Mouse (Mus musculus) CH12.LX (cell line): ENCODE data around the gene Arrdc1. TPM values are rescaled to one million over a fixed set of nuclear protein-coding genes. Genes with fewer than 3 reads are reported as not detected.

ENCODE experiments used
- DNase-seq: peaks from one replicate; pipeline ENCODE4 v3.0.0-alpha.2; 2013; ENCODE audit errors: extremely low read depth
- H3K27ac ChIP-seq: 2 replicates; pipeline ENCODE4 v1.5.1; 2012; ENCODE audit warnings: low read depth, mild to moderate bottlenecking, control low read depth, moderate library complexity; ENCODE audit not compliant: insufficient read depth
- H3K27me3 ChIP-seq: replicated peaks from 2 replicates; pipeline ENCODE3; 2012; ENCODE audit warnings: inconsistent platforms
- H3K36me3 ChIP-seq, 2 experiments: replicated peaks in 1 of 2; 2 replicates each; pipeline versions ENCODE3 to v1.6.1; 2012; ENCODE audit warnings: inconsistent platforms in 1 of 2, low read length in 1 of 2, mild to moderate bottlenecking in 1 of 2, mixed read lengths in 1 of 2, moderate library complexity in 1 of 2; ENCODE audit not compliant: control insufficient read depth in 1 of 2, insufficient read depth in 1 of 2
- H3K4me1 ChIP-seq, 2 experiments: 2 replicates each; pipeline ENCODE4 v1.6.1; 2012; ENCODE audit warnings: inconsistent platforms in 1 of 2, moderate library complexity in 1 of 2; ENCODE audit not compliant: insufficient read depth in 2 of 2, control insufficient read depth in 1 of 2
- H3K4me2 ChIP-seq: 2 replicates; pipeline ENCODE4 v1.6.1; 2012; ENCODE audit warnings: low read depth, mild to moderate bottlenecking, control low read depth; ENCODE audit not compliant: poor library complexity, insufficient read depth, severe bottlenecking
- H3K4me3 ChIP-seq, 3 experiments: fragments of 150-350 bp in 1 of 3; sonication (generic) in 1 of 3; replicated peaks in 1 of 3; 2 replicates each; pipeline versions ENCODE3 to v1.5.1; 2011 to 2012; ENCODE audit warnings: low read depth in 2 of 3, low read length in 2 of 3, mild to moderate bottlenecking in 2 of 3, moderate library complexity in 2 of 3, control low read depth in 1 of 3, improper control_type of control experiment in 1 of 3, inconsistent platforms in 1 of 3, mixed read lengths in 1 of 3; ENCODE audit not compliant: poor library complexity in 1 of 3
- H3K79me2 ChIP-seq: replicated peaks from 2 replicates; pipeline ENCODE4 v1.6.1; 2012; ENCODE audit warnings: mild to moderate bottlenecking, moderate library complexity; ENCODE audit not compliant: control insufficient read depth, poor library complexity, insufficient read depth, severe bottlenecking; ENCODE audit errors: extremely low read depth
- H3K9ac ChIP-seq: 2 replicates; pipeline ENCODE4 v1.6.1; 2012; ENCODE audit warnings: low read depth, mild to moderate bottlenecking, control low read depth, moderate library complexity; ENCODE audit not compliant: insufficient read depth
- H3K9me3 ChIP-seq: replicated peaks from 2 replicates; pipeline ENCODE3; 2012; ENCODE audit warnings: low read length, inconsistent platforms, mixed read lengths
- CTCF ChIP-seq, 2 experiments: IDR thresholded peaks in 1 of 2; conservative IDR thresholded peaks in 1 of 2; 2 replicates each; pipeline ENCODE4 v1.5.1; 2011 to 2012; ENCODE audit warnings: low read depth in 2 of 2, low read length in 2 of 2, improper control_type of control experiment in 1 of 2, inconsistent platforms in 1 of 2, mild to moderate bottlenecking in 1 of 2, moderate library complexity in 1 of 2
- E2F4 ChIP-seq: IDR thresholded peaks from 2 replicates; pipeline ENCODE4 v1.6.1; 2011; ENCODE audit warnings: low read depth, low read length, improper control_type of control experiment; ENCODE audit not compliant: insufficient replicate concordance
- ELF1 ChIP-seq: IDR thresholded peaks from 2 replicates; pipeline ENCODE4 v1.6.1; 2014; ENCODE audit warnings: low read depth, mild to moderate bottlenecking, inconsistent platforms, low read length, improper control_type of control experiment
- EP300 ChIP-seq: IDR thresholded peaks from 2 replicates; pipeline ENCODE4 v1.6.1; 2011; ENCODE audit warnings: low read length, improper control_type of control experiment
- ETS1 ChIP-seq: conservative IDR thresholded peaks from 2 replicates; pipeline ENCODE4 v1.6.1; 2012; ENCODE audit warnings: low read depth, mild to moderate bottlenecking, inconsistent platforms, low read length, improper control_type of control experiment, moderate library complexity
- JUN ChIP-seq: IDR thresholded peaks from 2 replicates; pipeline ENCODE4 v1.6.1; 2011; ENCODE audit warnings: low read depth, mild to moderate bottlenecking, low read length, improper control_type of control experiment, moderate library complexity; ENCODE audit not compliant: insufficient read depth
- KAT2A ChIP-seq: IDR thresholded peaks from 2 replicates; pipeline ENCODE4 v1.6.1; 2012; ENCODE audit warnings: low read length, improper control_type of control experiment, inconsistent platforms; ENCODE audit not compliant: insufficient replicate concordance
- MAFK ChIP-seq: IDR thresholded peaks from 2 replicates; pipeline ENCODE4 v1.6.1; 2011; ENCODE audit warnings: low read length, improper control_type of control experiment; ENCODE audit not compliant: insufficient replicate concordance
- MAZ ChIP-seq: IDR thresholded peaks from 2 replicates; pipeline ENCODE4 v1.6.1; 2012; ENCODE audit warnings: low read depth, mild to moderate bottlenecking, inconsistent platforms, low read length, improper control_type of control experiment, moderate library complexity
- MEF2A ChIP-seq: IDR thresholded peaks from 2 replicates; pipeline ENCODE4 v1.6.1; 2014; ENCODE audit warnings: low read depth, mild to moderate bottlenecking, inconsistent platforms, low read length, improper control_type of control experiment, borderline replicate concordance
- MXI1 ChIP-seq: IDR thresholded peaks from 2 replicates; pipeline ENCODE4 v1.6.1; 2011; ENCODE audit warnings: mild to moderate bottlenecking, low read depth, low read length, improper control_type of control experiment
- MYC ChIP-seq: IDR thresholded peaks from 2 replicates; pipeline ENCODE4 v1.6.1; 2011; ENCODE audit warnings: low read depth, mild to moderate bottlenecking, improper control_type of control experiment, low read length
- POLR2A ChIP-seq: IDR thresholded peaks from 2 replicates; pipeline ENCODE4 v1.6.1; 2011; ENCODE audit warnings: low read depth, mild to moderate bottlenecking, improper control_type of control experiment, low read length
- POLR2AphosphoS2 ChIP-seq: IDR thresholded peaks from 2 replicates; pipeline ENCODE4 v1.6.1; 2011; ENCODE audit warnings: low read depth, low read length, improper control_type of control experiment
- SMC3 ChIP-seq: IDR thresholded peaks from 2 replicates; pipeline ENCODE4 v1.6.1; 2011; ENCODE audit warnings: low read depth, low read length, improper control_type of control experiment
- TBP ChIP-seq: conservative IDR thresholded peaks from 2 replicates; pipeline ENCODE4 v1.6.1; 2011; ENCODE audit warnings: low read depth, low read length, improper control_type of control experiment
- TCF12 ChIP-seq: IDR thresholded peaks from 2 replicates; pipeline ENCODE4 v1.6.1; 2014; ENCODE audit warnings: low read depth, mild to moderate bottlenecking, inconsistent platforms, low read length, improper control_type of control experiment
- USF2 ChIP-seq: conservative IDR thresholded peaks from 2 replicates; pipeline ENCODE4 v1.6.1; 2011; ENCODE audit warnings: low read depth, low read length, improper control_type of control experiment
- ZMIZ1 ChIP-seq: IDR thresholded peaks from 2 replicates; pipeline ENCODE4 v1.6.1; 2012; ENCODE audit warnings: low read depth, mild to moderate bottlenecking, inconsistent platforms, low read length, improper control_type of control experiment
- ZNF384 ChIP-seq: IDR thresholded peaks from 2 replicates; pipeline ENCODE4 v1.6.1; 2012; ENCODE audit warnings: low read depth, low read length, improper control_type of control experiment, inconsistent platforms
- dilution Hi-C: fragments of 300-500 bp; cut with MboI; formaldehyde crosslinking; loops from 2 replicates; pipeline ENCODE4 v1.14.3; 2020; ENCODE audit warnings: low sequenced_read_pairs; ENCODE audit not compliant: extremely low pct_unique_long_range_greater_than_20kb, extremely low pct_ligation_motif_present
- in situ Hi-C: fragments of 300-500 bp; cut with MboI; formaldehyde crosslinking; loops from 3 replicates; pipeline ENCODE4 v1.14.3; 2019; ENCODE audit warnings: low sequenced_read_pairs, low pct_ligation_motif_present, low pct_unique_long_range_greater_than_20kb, mixed read lengths
- polyA plus RNA-seq: library from polyadenylated mRNA; unstranded; fragments of >175 nt; gene quantifications from 2 replicates; pipeline ENCODE4 v1.2.1, GENCODE M21; 2012; ENCODE audit warnings: low read depth; ENCODE audit not compliant: insufficient read length
- total RNA-seq, 2 experiments: library from RNA; depleted of rRNA; stranded (reverse); fragments of 300-350 nt in 1 of 2; fragments of >200 nt in 1 of 2; gene quantifications; 2 replicates each; pipeline ENCODE4 v1.2.3; 2012 to 2014

The Arrdc1 gene
- total and polyA plus RNA-seq, 3 experiments, result 24.6 to 32.8 (median 31.5) TPM

- H3K79me2 ChIP-seq, result peaks cover 8% of the 10 kb centered on the region; the same call in 1 of the 2 replicates
- peaks cover 9 to 32% of the 10 kb centered on the region in 2 experiments for H3K4me1 ChIP-seq
- no peak overlapping the region for H3K4me2 ChIP-seq
- no peaks in the 10 kb centered on the region for H3K9me3 ChIP-seq
- dilution Hi-C loops (no loop called here), in situ Hi-C loops (no loop called here)
- TF ChIP-seq MAZ, result no peak
- TF ChIP-seq JUN, result no peak
- TF ChIP-seq MEF2A, result no peak
- no peak for TF ChIP-seq ZMIZ1
- TF ChIP-seq POLR2A, result no peak
- peak; percentile 16; the same call in 1 of the 2 replicates for TF ChIP-seq SMC3
- no peak for TF ChIP-seq KAT2A
- no peak for TF ChIP-seq MXI1
- peak in 1 of 2 experiments; percentile 54; a peak in 2 of 4 replicates for TF ChIP-seq CTCF (conservative IDR thresholded peaks at IDR 0.05 in 1 of 2, IDR thresholded peaks at IDR 0.05 in 1 of 2; ENCODE audit: low read depth in 2 of 2, low read length in 2 of 2)
- DNase-seq, result peak; percentile 39
- no peaks in the 10 kb centered on the region for H3K27me3 ChIP-seq
- no peak overlapping the region for H3K4me3 ChIP-seq
- peaks cover 7 to 37% of the 10 kb centered on the region in 2 experiments for H3K36me3 ChIP-seq
- H3K27ac ChIP-seq, result no peak overlapping the region
- no peak overlapping the region for H3K9ac ChIP-seq
Measured at GRCm38 (mm10) chr2:24888895-24889294, 46.2 kb downstream of the Arrdc1 start.

DNA sequence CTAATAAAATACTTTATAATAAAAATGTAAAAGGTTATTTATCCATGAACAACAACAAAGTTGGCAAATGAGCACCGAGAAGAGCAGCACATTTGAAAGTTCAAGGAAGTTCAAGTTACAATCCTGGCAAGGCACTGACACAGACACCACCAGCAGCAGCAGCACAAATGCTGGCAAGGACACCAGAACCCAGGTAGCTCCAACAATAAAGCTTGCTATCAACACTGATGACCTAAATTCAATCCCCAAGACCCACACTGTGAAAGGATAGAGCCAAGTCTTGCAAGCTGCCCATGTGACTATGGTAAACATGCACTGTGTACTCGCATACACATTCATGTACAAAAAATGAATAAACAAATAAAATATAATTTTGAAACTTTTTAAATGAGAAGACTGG lies 54.4 kb downstream of the Arrdc1 start:
- dilution Hi-C loops, result no loop called here
- Histone ChIP-seq H3K4me2 (no peak overlapping the region), H3K9me3 (no peaks in the 10 kb centered on the region), H3K9ac (no peak overlapping the region), H3K4me3 (no peak overlapping the region), H3K4me1 (no peaks in the 10 kb centered on the region), H3K36me3 (peaks cover 26 to 68% of the 10 kb centered on the region in 2 experiments), H3K27me3 (no peaks in the 10 kb centered on the region), H3K79me2 (no peaks in the 10 kb centered on the region), H3K27ac (no peak overlapping the region)
- no peak for DNase-seq
- TF ChIP-seq ZNF384 (no peak), POLR2AphosphoS2 (no peak), MYC (no peak), MAFK (no peak), ETS1 (no peak), USF2 (no peak), EP300 (no peak), TCF12 (no peak), POLR2A (no peak), E2F4 (no peak), ELF1 (no peak), TBP (no peak), MEF2A (no peak)
- in situ Hi-C loops, result no loop called here

Other genes with a start within 250 kb of the Arrdc1 start
- 0.21 and 0.72 TPM in 2 replicates for gene Cacna1b, start 172.1 kb downstream of the Arrdc1 start, total RNA-seq (2012; rRNA removed)
- 0.18 TPM in 1 of 2 replicates, not detected in the other for gene Cacna1b, start 172.1 kb downstream of the Arrdc1 start, total RNA-seq (2014; rRNA removed)
- 0.16 and 0.26 TPM in 2 replicates for gene Cacna1b, start 172.1 kb downstream of the Arrdc1 start, polyA plus RNA-seq
- gene Ehmt1, start 15.6 kb downstream of the Arrdc1 start, total RNA-seq (2012; rRNA removed), result 27.2 and 30.4 TPM in 2 replicates
- 21.4 and 25.5 TPM in 2 replicates for gene Ehmt1, start 15.6 kb downstream of the Arrdc1 start, total RNA-seq (2014; rRNA removed)
- gene Ehmt1, start 15.6 kb downstream of the Arrdc1 start, polyA plus RNA-seq, result 30.7 and 33.4 TPM in 2 replicates
- gene Zmynd19, start 14.5 kb upstream of the Arrdc1 start, total RNA-seq (2012; rRNA removed), result 40.9 and 49.7 TPM in 2 replicates
- gene Zmynd19, start 14.5 kb upstream of the Arrdc1 start, total RNA-seq (2014; rRNA removed), result 41.6 and 44.6 TPM in 2 replicates
- 70.2 and 90.9 TPM in 2 replicates for gene Zmynd19, start 14.5 kb upstream of the Arrdc1 start, polyA plus RNA-seq
- gene Dph7, start 27.1 kb upstream of the Arrdc1 start, total RNA-seq (2012; rRNA removed), result 24.1 and 24.6 TPM in 2 replicates
- gene Dph7, start 27.1 kb upstream of the Arrdc1 start, total RNA-seq (2014; rRNA removed), result 23.4 and 25.4 TPM in 2 replicates
- gene Dph7, start 27.1 kb upstream of the Arrdc1 start, polyA plus RNA-seq, result 24.7 and 26.1 TPM in 2 replicates
- 58.3 and 77.3 TPM in 2 replicates for gene Mrpl41, start 39.8 kb upstream of the Arrdc1 start, total RNA-seq (2012; rRNA removed)
- gene Mrpl41, start 39.8 kb upstream of the Arrdc1 start, total RNA-seq (2014; rRNA removed), result 118 and 123 TPM in 2 replicates
- 69.4 and 77.8 TPM in 2 replicates for gene Mrpl41, start 39.8 kb upstream of the Arrdc1 start, polyA plus RNA-seq
- 26.1 and 26.3 TPM in 2 replicates for gene Pnpla7, start 40.8 kb upstream of the Arrdc1 start, total RNA-seq (2012; rRNA removed)
- gene Pnpla7, start 40.8 kb upstream of the Arrdc1 start, total RNA-seq (2014; rRNA removed), result 17.5 and 18.5 TPM in 2 replicates
- gene Pnpla7, start 40.8 kb upstream of the Arrdc1 start, polyA plus RNA-seq, result 23.4 and 23.6 TPM in 2 replicates
- gene Nsmf, start 119.1 kb upstream of the Arrdc1 start, total RNA-seq (2012; rRNA removed), result 11.4 and 11.7 TPM in 2 replicates
- 11.6 and 18.5 TPM in 2 replicates for gene Nsmf, start 119.1 kb upstream of the Arrdc1 start, total RNA-seq (2014; rRNA removed)
- gene Nsmf, start 119.1 kb upstream of the Arrdc1 start, polyA plus RNA-seq, result 12.0 and 12.9 TPM in 2 replicates
- gene Entpd8, start 145.1 kb upstream of the Arrdc1 start, total RNA-seq (2012; rRNA removed), result not detected in 2 replicates
- gene Entpd8, start 145.1 kb upstream of the Arrdc1 start, total RNA-seq (2014; rRNA removed), result not detected in 2 replicates
- not detected in 2 replicates for gene Entpd8, start 145.1 kb upstream of the Arrdc1 start, polyA plus RNA-seq
- gene Noxa1, start 159.9 kb upstream of the Arrdc1 start, total RNA-seq (2012; rRNA removed), result 4.6 and 5.0 TPM in 2 replicates
- gene Noxa1, start 159.9 kb upstream of the Arrdc1 start, total RNA-seq (2014; rRNA removed), result 6.1 and 6.4 TPM in 2 replicates
- gene Noxa1, start 159.9 kb upstream of the Arrdc1 start, polyA plus RNA-seq, result 4.0 and 6.3 TPM in 2 replicates
- 3.1 TPM in 2 replicates for gene Nrarp, start 245.5 kb upstream of the Arrdc1 start, total RNA-seq (2012; rRNA removed)
- 0.24 and 0.35 TPM in 2 replicates for gene Nrarp, start 245.5 kb upstream of the Arrdc1 start, total RNA-seq (2014; rRNA removed)
- gene Nrarp, start 245.5 kb upstream of the Arrdc1 start, polyA plus RNA-seq, result 0.14 and 0.20 TPM in 2 replicates